Mouse (Mus musculus): ENCODE data around the gene Stx8. TPM values are rescaled to one million over a fixed set of nuclear protein-coding genes. Genes with fewer than 3 reads are reported as not detected.

The Stx8 gene
- 61.2 and 70.6 TPM in 2 replicates for polyA plus RNA-seq (2015; fragmentation: Nextera tagmentation; extraction: Ambion mirVana)

GRCm38 (mm10) chr11:67965905-67966878, at the start of gene Stx8:
Gene Stx8, plus strand, starts transcription at chr11:67966193.

GRCm38 (mm10) chr11:67921827-67922754, 43.9 kb upstream of the Stx8 start, which contains the start of gene Usp43:
Gene Usp43, minus strand, starts transcription at chr11:67922153.

GRCm38 (mm10) chr11:67965242-67965883, 630 bp upstream of the Stx8 start, which contains the start of gene Cfap52:
Gene Cfap52, minus strand, starts transcription at chr11:67965651.

Small RNA genes lying within 50 kb of the gene (microRNA-seq; reads per million reads assigned to microRNA genes)
- not detected for gene Mir6406

Other genes with a start within 250 kb of the Stx8 start
- 0.04 and 0.14 TPM in 2 replicates for gene Glp2r, start 195.0 kb upstream of the Stx8 start, polyA plus RNA-seq (2015; fragmentation: Nextera tagmentation; extraction: Ambion mirVana)
- gene Gsg1l2, start 191.6 kb upstream of the Stx8 start, polyA plus RNA-seq (2015; fragmentation: Nextera tagmentation; extraction: Ambion mirVana) = 0.13 TPM in 1 of 2 replicates, not detected in the other
- 0.20 TPM in 1 of 2 replicates, not detected in the other for gene Dhrs7c, start 168.0 kb upstream of the Stx8 start, polyA plus RNA-seq (2015; fragmentation: Nextera tagmentation; extraction: Ambion mirVana)
- 0.67 and 0.80 TPM in 2 replicates for gene Usp43, start 44.0 kb upstream of the Stx8 start, polyA plus RNA-seq (2015; fragmentation: Nextera tagmentation; extraction: Ambion mirVana)
- gene Cfap52, start 542 bp upstream of the Stx8 start, polyA plus RNA-seq (2015; fragmentation: Nextera tagmentation; extraction: Ambion mirVana) = 4.1 and 4.3 TPM in 2 replicates